Mouse (Mus musculus) liver, adult 2 months (tissue): ENCODE measurements around the gene Ryr3. TPM values are rescaled to one million over a fixed set of nuclear protein-coding genes. Genes with fewer than 3 reads are reported as not detected.

Experiments
- DNase-seq: peaks from one replicate; pipeline ENCODE4 v3.0.0-alpha.2; 2011; ENCODE audit warnings: low read depth, low spot score; ENCODE audit errors: extremely low read depth
- H3K27ac ChIP-seq: fragments of 200-500 bp; replicated peaks from 2 replicates; pipeline ENCODE4 v1.5.1; 2012; ENCODE audit warnings: low read depth, mild to moderate bottlenecking, control low read depth, inconsistent platforms, low read length; ENCODE audit not compliant: insufficient read depth
- H3K27me3 ChIP-seq: fragments of 200-500 bp; 2 replicates; pipeline ENCODE4 v1.6.1; 2012; ENCODE audit warnings: mild to moderate bottlenecking, moderate library complexity, low read length, inconsistent platforms; ENCODE audit not compliant: control insufficient read depth, insufficient read depth
- H3K36me3 ChIP-seq: fragments of 200-500 bp; 2 replicates; pipeline ENCODE4 v1.6.1; 2012; ENCODE audit warnings: low read length, inconsistent platforms; ENCODE audit not compliant: control insufficient read depth, insufficient read depth
- H3K4me1 ChIP-seq: fragments of 200-500 bp; 2 replicates; pipeline ENCODE4 v1.6.1; 2011; ENCODE audit warnings: low read length; ENCODE audit not compliant: control insufficient read depth, insufficient read depth
- H3K4me3 ChIP-seq: fragments of 200-500 bp; 2 replicates; pipeline ENCODE4 v1.5.1; 2011; ENCODE audit warnings: low read depth, mild to moderate bottlenecking, control low read depth, low read length, moderate library complexity; ENCODE audit not compliant: insufficient read depth
- H3K79me2 ChIP-seq: fragments of 200-500 bp; 2 replicates; pipeline ENCODE4 v1.6.1; 2012; ENCODE audit warnings: inconsistent platforms, mild to moderate bottlenecking, low read length, moderate library complexity; ENCODE audit not compliant: control insufficient read depth, insufficient read depth
- H3K9ac ChIP-seq: fragments of 200-500 bp; 2 replicates; pipeline ENCODE4 v1.6.1; 2012; ENCODE audit warnings: low read depth, mild to moderate bottlenecking, control low read depth, inconsistent platforms, low read length
- CTCF ChIP-seq: fragments of 200-500 bp; IDR thresholded peaks from 2 replicates; pipeline ENCODE4 v1.5.1; 2011; ENCODE audit warnings: low read depth, low read length, control low read depth
- POLR2A ChIP-seq: fragments of 200-500 bp; IDR thresholded peaks from 2 replicates; pipeline ENCODE4 v1.6.1; 2011; ENCODE audit warnings: low read length, control low read depth; ENCODE audit not compliant: insufficient read depth; ENCODE audit errors: extremely low read depth
- WGBS: fragments of 180-500 bp; shearing (Covaris S2); methylation state at CpG from one replicate; pipeline ENCODE4 v1.1.7; 2018; 5-methylcytosine and 5-hydroxymethylcytosine counted together
- polyA plus RNA-seq: library from polyadenylated mRNA; depleted of rRNA; stranded (reverse); fragments of >200 nt; gene quantifications from 2 replicates; pipeline ENCODE4 v1.2.3, GENCODE M21; 2012
- total RNA-seq: library from RNA; depleted of rRNA; stranded (reverse); fragments of >200 nt; gene quantifications from 2 replicates; pipeline ENCODE4 v1.2.3, GENCODE M21; 2014

Gene Ryr3
- total and polyA plus RNA-seq, 2 experiments = under 0.01 TPM; not detected in 1

- no peaks in the 10 kb centered on the region for H3K4me1 ChIP-seq
- no peaks in the 10 kb centered on the region for H3K79me2 ChIP-seq
- H3K9ac ChIP-seq = no peak overlapping the region
- WGBS = 69% methylated on average over 4 of the region's 4 CpGs
- H3K36me3 ChIP-seq = no peaks in the 10 kb centered on the region
- TF ChIP-seq POLR2A (no peak), CTCF (no peak)
- H3K27ac ChIP-seq = no peak overlapping the region
- DNase-seq = peak; percentile 2
- H3K27me3 ChIP-seq = no peaks in the 10 kb centered on the region
- H3K4me3 ChIP-seq = no peak overlapping the region
Observed at GRCm38 (mm10) chr2:112714648-112715047, 502.2 kb downstream of the Ryr3 start.

GRCm38 (mm10) chr2:112681817-112682216 is 535.1 kb downstream of the Ryr3 start:
- Histone ChIP-seq H3K79me2 (no peaks in the 10 kb centered on the region), H3K27ac (no peak overlapping the region), H3K36me3 (no peaks in the 10 kb centered on the region), H3K4me3 (no peak overlapping the region), H3K27me3 (no peaks in the 10 kb centered on the region), H3K4me1 (no peaks in the 10 kb centered on the region), H3K9ac (no peak overlapping the region)
- TF ChIP-seq POLR2A = no peak
- no peak for TF ChIP-seq CTCF
- WGBS = 76% methylated on average over 5 of the region's 5 CpGs
- DNase-seq = no peak

GRCm38 (mm10) chr2:112677246-112677645 is 539.6 kb downstream of the Ryr3 start:
- Histone ChIP-seq H3K27me3 (no peaks in the 10 kb centered on the region), H3K79me2 (no peaks in the 10 kb centered on the region), H3K27ac (no peak overlapping the region), H3K36me3 (no peaks in the 10 kb centered on the region), H3K9ac (no peak overlapping the region), H3K4me1 (no peaks in the 10 kb centered on the region), H3K4me3 (no peak overlapping the region)
- 74% methylated on average over 1 of the region's 1 CpGs for WGBS
- no peak for DNase-seq
- no peak for TF ChIP-seq CTCF
- TF ChIP-seq POLR2A = no peak

GRCm38 (mm10) chr2:112676721-112677120 is 540.2 kb downstream of the Ryr3 start:
- Histone ChIP-seq H3K4me3 (no peak overlapping the region), H3K36me3 (no peaks in the 10 kb centered on the region), H3K27ac (no peak overlapping the region), H3K9ac (no peak overlapping the region), H3K27me3 (no peaks in the 10 kb centered on the region), H3K4me1 (no peaks in the 10 kb centered on the region), H3K79me2 (no peaks in the 10 kb centered on the region)
- DNase-seq = no peak
- WGBS = 47% methylated on average over 1 of the region's 1 CpGs
- TF ChIP-seq POLR2A = no peak
- no peak for TF ChIP-seq CTCF

- H3K36me3 ChIP-seq = no peaks in the 10 kb centered on the region
- no peak overlapping the region for H3K27ac ChIP-seq
- no peaks in the 10 kb centered on the region for H3K27me3 ChIP-seq
- no peak for TF ChIP-seq POLR2A
- no peak for TF ChIP-seq CTCF
- H3K9ac ChIP-seq = no peak overlapping the region
- 70% methylated on average over 2 of the region's 2 CpGs for WGBS
- no peaks in the 10 kb centered on the region for H3K4me1 ChIP-seq
- no peaks in the 10 kb centered on the region for H3K79me2 ChIP-seq
- no peak for DNase-seq
- H3K4me3 ChIP-seq = no peak overlapping the region
Observed at GRCm38 (mm10) chr2:112676175-112676574, 540.7 kb downstream of the Ryr3 start.

- H3K79me2 ChIP-seq = no peaks in the 10 kb centered on the region
- TF ChIP-seq POLR2A (no peak), CTCF (no peak)
- 62% methylated on average over 3 of the region's 3 CpGs for WGBS
- H3K4me3 ChIP-seq = no peak overlapping the region
- H3K4me1 ChIP-seq = no peaks in the 10 kb centered on the region
- H3K36me3 ChIP-seq = no peaks in the 10 kb centered on the region
- DNase-seq = no peak
- H3K9ac ChIP-seq = no peak overlapping the region
- H3K27me3 ChIP-seq = no peaks in the 10 kb centered on the region
- H3K27ac ChIP-seq = no peak overlapping the region
Observed at GRCm38 (mm10) chr2:112669461-112669860, 547.4 kb downstream of the Ryr3 start.
